Mouse (Mus musculus) hematopoietic stem cell, adult 5-6 weeks (primary cell): Measurements from ENCODE around the gene Foxl1. TPM values are rescaled to one million over a fixed set of nuclear protein-coding genes. Genes with fewer than 3 reads are reported as not detected.

ENCODE experiments used
- ATAC-seq, 2 experiments: fragments of 125-278 bp in 1 of 2; replicated peaks in 1 of 2; 2 replicates each; pipeline ENCODE4 v1.8.0; 2016 to 2017; ENCODE audit warnings: inconsistent platforms in 2 of 2, mild to moderate bottlenecking in 2 of 2, moderate number of reproducible peaks in 2 of 2, low read depth in 1 of 2, moderate TSS enrichment in 1 of 2; ENCODE audit not compliant: low FRiP score in 2 of 2, poor library complexity in 2 of 2, severe bottlenecking in 2 of 2, insufficient read depth in 1 of 2, low TSS enrichment in 1 of 2
- total RNA-seq: library from RNA; stranded (forward); fragments of 172-1452, 232-1000 nt; gene quantifications from 2 replicates; pipeline ENCODE4 v1.2.3, GENCODE M21; 2017

Foxl1 gene
- total RNA-seq, 1 experiment from 2014 or later, result not detected

GRCm38 (mm10) chr8:121175540-121176090 lies 47.9 kb downstream of the Foxl1 start:
- ATAC-seq, result no peak

DNA sequence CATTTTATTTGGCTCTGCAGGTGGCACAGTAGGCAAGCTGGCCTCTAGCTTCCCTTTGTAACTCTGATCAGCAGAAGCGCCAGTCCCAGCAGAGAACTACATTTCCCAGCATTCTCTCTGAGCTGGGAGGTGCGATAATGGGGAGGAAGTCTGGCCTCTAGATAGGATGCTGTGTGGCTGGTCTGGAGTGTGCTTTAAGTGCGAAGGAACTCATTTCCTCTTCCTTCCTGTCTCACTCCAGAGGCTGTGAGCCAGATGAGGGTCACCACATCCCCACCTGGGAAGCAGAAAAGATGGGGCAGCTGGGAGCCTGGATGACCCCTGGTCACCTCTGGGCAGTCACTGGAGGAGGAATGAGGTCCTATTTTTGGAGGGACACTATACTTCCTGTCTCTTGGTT lies 48.6 kb downstream of the Foxl1 start:
- ATAC-seq, result peak; percentile 86 to 88

Other genes with a start within 250 kb of the Foxl1 start
- gene Foxf1, start 43.6 kb upstream of the Foxl1 start, total RNA-seq, result 0.19 TPM in 1 of 2 replicates, not detected in the other
- gene Mthfsd, start 19.5 kb upstream of the Foxl1 start, total RNA-seq, result 7.8 and 13.6 TPM in 2 replicates
- not detected in 2 replicates for gene Foxc2, start 11.8 kb upstream of the Foxl1 start, total RNA-seq